Mouse (Mus musculus): ENCODE results near the gene Gm49321. TPM values are rescaled to one million over a fixed set of nuclear protein-coding genes. Genes with fewer than 3 reads are reported as not detected.

Gm49321 gene
- polyA plus RNA-seq, 1 experiment from 2014 or later, result 7.3 TPM

DNA sequence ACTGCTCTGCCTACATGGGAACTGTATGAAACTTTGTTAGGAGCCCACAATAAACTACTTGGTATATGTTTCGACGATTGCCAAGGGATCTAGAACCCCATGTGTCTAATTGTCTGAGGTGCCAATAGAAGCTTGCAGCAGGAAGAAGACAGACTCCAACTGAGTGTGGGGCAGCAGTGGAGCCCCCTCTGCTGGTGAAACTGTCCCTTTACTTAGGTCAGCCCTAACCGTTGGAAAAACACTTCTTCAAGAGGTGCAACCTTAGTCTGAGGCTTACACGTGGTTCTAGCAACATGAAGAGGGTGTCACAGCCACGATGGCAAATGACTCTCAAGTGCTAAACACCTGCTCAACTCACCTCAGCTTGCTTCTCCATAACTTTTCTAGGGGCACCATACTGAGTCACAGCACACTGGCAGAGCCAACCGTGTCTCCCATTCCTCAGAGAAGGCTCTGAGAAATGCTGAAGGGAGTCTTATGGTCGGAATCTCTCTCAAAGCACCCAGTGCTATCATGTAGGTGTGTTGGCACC is 77.4 kb downstream of the Gm49321 start:
- H3K27me3 ChIP-seq, result no peaks in the 10 kb centered on the region
- H3K36me3 ChIP-seq, result no peaks in the 10 kb centered on the region
- no peaks in the 10 kb centered on the region for H3K9me3 ChIP-seq (replicated peaks)
- H3K27ac ChIP-seq, result no peak overlapping the region
- no peak overlapping the region for H3K9ac ChIP-seq
- no peak for ATAC-seq (replicated peaks; ENCODE audit: insufficient number of reproducible peaks, insufficient read depth, low FRiP score, low read depth)
- 53% methylated on average over 7 of the region's 7 CpGs for WGBS
- peaks cover 5% of the 10 kb centered on the region for H3K4me1 ChIP-seq (replicated peaks)
- no peak overlapping the region for H3K4me2 ChIP-seq
- no peak overlapping the region for H3K4me3 ChIP-seq

DNA sequence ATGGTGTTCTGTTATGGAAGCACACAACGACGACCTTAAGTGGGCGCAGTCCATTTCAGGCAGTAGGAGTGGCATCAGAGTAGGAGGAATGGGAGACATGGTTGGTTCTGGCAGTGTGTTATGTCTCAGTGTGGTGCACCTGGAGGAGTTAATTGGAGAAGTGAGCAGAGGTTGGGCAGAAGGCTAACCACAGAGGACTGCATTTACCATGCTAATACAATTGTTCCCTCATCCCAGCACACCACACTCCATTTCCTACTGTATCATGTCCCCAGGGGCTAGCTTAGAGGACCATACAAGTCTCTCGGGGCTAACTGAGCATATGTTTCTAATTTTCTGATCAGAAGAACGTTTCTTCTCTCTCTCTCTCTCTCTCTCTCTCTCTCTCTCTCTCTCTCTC is 78.0 kb downstream of the Gm49321 start:
- H3K27ac ChIP-seq, result no peak overlapping the region
- no peak for ATAC-seq (replicated peaks; ENCODE audit: insufficient number of reproducible peaks, insufficient read depth, low FRiP score, low read depth)
- H3K27me3 ChIP-seq, result no peaks in the 10 kb centered on the region
- WGBS, result 78% methylated on average over 5 of the region's 5 CpGs
- no peak overlapping the region for H3K9ac ChIP-seq
- no peak overlapping the region for H3K4me3 ChIP-seq
- no peaks in the 10 kb centered on the region for H3K9me3 ChIP-seq (replicated peaks)
- H3K36me3 ChIP-seq, result no peaks in the 10 kb centered on the region
- H3K4me2 ChIP-seq, result no peak overlapping the region
- H3K4me1 ChIP-seq (replicated peaks), result peaks cover 5% of the 10 kb centered on the region

Other genes with a start within 250 kb of the Gm49321 start
- gene Hif1a, start 36.3 kb upstream of the Gm49321 start, polyA plus RNA-seq (2015; fragmentation: Nextera tagmentation; extraction: Ambion mirVana), result 100 and 105 TPM in 2 replicates
- gene Snapc1, start 26.8 kb downstream of the Gm49321 start, polyA plus RNA-seq (2015; fragmentation: Nextera tagmentation; extraction: Ambion mirVana), result 14.8 and 15.2 TPM in 2 replicates
- 0.24 and 0.87 TPM in 2 replicates for gene Syt16, start 60.0 kb downstream of the Gm49321 start, polyA plus RNA-seq (2015; fragmentation: Nextera tagmentation; extraction: Ambion mirVana)